Mouse (Mus musculus): Measurements from ENCODE around the gene Arrdc5.

Arrdc5 gene

GRCm38 (mm10) chr17:56300186-56300585, at the start of gene Arrdc5:
Arrdc5 (minus strand) TSS chr17:56300286.
- in situ Hi-C loops (cut with MseI, MboI) = no loop called here

GRCm38 (mm10) chr17:56348586-56348985, 48.5 kb upstream of the Arrdc5 start:
- in situ Hi-C loops (cut with MseI, MboI) = no loop called here

- in situ Hi-C loops (cut with MseI, MboI) = no loop called here
These were observed 48.0 kb upstream of the Arrdc5 start for GRCm38 (mm10) chr17:56348128-56348527.

GRCm38 (mm10) chr17:56345364-56345763, 45.3 kb upstream of the Arrdc5 start:
- in situ Hi-C loops (cut with MseI, MboI) = no loop called here

DNA sequence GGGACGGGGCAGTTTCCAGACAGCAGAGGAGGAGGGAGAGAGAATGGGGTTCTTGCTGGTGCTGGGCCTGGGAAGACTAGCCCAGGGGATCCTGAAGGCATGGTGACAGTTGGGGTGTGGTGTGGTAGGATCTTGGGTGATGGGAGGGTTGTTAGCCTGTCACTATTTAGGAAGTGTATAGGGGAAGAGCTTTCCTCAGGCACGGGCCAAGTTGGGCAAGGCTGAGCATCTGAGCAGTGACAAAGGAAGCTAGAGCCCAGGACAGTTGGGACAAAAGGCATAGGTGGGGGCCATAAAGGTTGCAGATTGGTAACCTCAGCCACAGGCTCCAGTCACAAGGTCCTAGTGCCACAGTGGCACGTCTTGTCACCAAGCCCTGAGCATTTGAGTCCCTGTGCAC, 43.4 kb upstream of the Arrdc5 start:
- in situ Hi-C loops (cut with MseI, MboI) = no loop called here

- in situ Hi-C loops (cut with MseI, MboI) = no loop called here
These were observed 40.6 kb upstream of the Arrdc5 start for GRCm38 (mm10) chr17:56340717-56341116.

GRCm38 (mm10) chr17:56338909-56339308, 38.8 kb upstream of the Arrdc5 start:
- in situ Hi-C loops (cut with MseI, MboI) = no loop called here

GRCm38 (mm10) chr17:56337791-56338190, 37.7 kb upstream of the Arrdc5 start:
- in situ Hi-C loops (cut with MseI, MboI) = no loop called here

GRCm38 (mm10) chr17:56337190-56337589, 37.1 kb upstream of the Arrdc5 start:
- in situ Hi-C loops (cut with MseI, MboI) = no loop called here

- in situ Hi-C loops (cut with MseI, MboI) = no loop called here
These were observed 32.9 kb upstream of the Arrdc5 start for GRCm38 (mm10) chr17:56332987-56333386.

GRCm38 (mm10) chr17:56331256-56331655, 31.2 kb upstream of the Arrdc5 start:
- in situ Hi-C loops (cut with MseI, MboI) = no loop called here

DNA sequence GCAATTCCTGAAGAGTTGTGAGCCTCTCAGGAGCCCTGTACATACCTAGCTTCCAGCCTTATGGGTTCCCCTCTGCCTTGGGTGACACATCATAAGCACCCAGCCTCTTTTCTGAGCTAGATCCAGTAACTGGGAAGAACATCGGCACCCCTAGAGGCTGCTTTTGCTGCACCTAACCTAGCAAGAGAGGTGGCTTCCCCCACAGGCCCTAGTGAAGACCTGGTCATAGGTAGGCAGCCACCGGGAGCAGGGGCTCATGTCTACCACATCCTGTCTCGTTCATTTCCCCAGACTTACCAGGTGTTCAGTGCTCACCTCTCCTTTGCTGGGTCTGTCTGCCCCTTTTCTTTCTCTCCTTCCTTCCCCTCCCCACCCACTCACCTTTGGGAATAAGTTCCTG, 30.3 kb upstream of the Arrdc5 start:
- in situ Hi-C loops (cut with MseI, MboI) = no loop called here

GRCm38 (mm10) chr17:56329267-56329666, 29.2 kb upstream of the Arrdc5 start:
- in situ Hi-C loops (cut with MseI, MboI) = no loop called here

DNA sequence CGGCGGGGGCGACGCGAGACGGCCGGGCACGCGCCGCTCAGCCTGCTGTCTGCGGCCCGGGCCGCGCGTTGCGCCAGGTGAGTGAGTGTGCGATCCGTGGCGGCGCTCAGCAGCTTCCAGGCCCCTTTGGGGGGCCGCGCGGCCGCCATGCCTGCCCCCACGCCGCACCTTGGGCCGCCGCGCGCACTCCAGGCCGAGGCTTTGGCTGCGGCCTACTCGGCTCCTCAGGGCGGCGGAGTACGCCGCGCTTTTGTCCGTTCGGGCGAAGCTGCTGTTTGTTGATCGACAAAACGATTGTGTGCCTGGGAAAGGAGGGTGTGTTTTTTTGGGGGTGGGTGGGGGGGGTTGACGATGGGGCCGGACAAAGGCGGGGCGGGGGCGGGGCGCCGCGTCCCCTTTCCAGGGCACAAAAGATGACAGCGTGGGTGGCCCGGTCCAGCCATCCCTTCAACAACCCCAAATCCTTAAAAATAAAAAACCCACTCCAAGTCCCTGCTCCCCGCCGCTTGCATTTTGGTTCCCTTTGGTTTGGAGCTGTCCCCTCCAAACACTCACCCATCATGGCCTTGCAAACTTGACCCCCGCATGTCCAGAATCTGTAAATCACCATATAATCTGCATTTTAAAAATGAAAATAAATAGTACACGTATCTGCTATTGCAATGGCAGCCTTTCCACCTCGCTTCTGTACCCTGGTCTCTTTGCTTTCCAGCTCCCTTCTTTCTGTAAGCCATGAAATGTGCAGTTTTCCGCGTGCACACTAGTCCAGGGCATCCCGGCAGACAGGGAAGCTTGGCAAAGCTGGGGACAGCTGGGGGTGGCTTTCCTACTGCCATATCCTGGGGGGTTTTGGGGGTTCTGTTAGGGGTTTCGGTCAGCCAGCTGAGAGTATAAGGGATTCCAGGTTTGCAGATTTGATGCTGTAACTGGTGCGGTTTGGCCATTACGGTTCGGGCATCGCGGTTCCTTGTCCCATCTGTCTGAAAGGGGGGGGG, 26.4 kb upstream of the Arrdc5 start:
- in situ Hi-C loops (cut with MseI, MboI) = no loop called here

GRCm38 (mm10) chr17:56325450-56326152, 25.5 kb upstream of the Arrdc5 start, which contains the start of gene Kdm4b:
Kdm4b (plus strand) TSS chr17:56326062.
- in situ Hi-C loops (cut with MseI, MboI) = no loop called here

GRCm38 (mm10) chr17:56324419-56324818, 24.3 kb upstream of the Arrdc5 start:
- in situ Hi-C loops (cut with MseI, MboI) = no loop called here

DNA sequence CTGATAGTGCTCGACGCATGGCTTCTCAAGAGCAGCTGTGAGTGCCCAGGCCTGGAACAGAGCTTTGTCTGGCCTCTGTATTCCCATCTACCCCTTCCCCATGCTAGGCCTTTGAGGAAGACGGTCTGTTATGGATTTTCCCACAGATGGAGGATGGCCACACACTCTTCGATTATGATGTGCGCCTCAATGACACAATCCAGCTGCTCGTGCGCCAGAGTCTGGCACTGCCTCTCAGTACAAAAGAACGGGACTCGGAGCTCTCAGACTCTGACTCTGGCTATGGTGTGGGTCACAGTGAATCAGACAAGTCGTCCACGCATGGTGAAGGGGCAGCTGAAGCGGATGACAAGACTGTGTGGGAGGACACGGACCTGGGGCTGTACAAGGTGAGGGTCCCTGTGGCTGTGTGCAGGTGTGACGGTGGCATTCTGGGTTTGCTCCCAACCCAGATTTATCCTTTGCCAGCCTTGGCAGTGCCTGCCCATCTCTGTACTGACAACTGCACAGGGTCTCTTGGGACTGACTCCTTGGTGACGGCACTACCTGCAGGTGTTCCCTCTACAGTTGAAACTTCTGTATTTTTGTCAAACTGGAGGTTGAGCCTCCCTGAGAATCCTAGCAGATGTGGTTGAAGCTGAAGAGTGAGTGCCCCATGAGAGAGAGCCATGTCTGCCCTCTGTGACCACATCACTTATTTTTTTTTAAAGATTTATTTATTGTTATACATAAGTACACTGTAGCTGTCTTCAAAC, 9.3 kb upstream of the Arrdc5 start:
- in situ Hi-C loops (cut with MseI, MboI) = no loop called here

- in situ Hi-C loops (cut with MseI, MboI) = no loop called here
These were observed 8.0 kb upstream of the Arrdc5 start for GRCm38 (mm10) chr17:56308088-56308487.

DNA sequence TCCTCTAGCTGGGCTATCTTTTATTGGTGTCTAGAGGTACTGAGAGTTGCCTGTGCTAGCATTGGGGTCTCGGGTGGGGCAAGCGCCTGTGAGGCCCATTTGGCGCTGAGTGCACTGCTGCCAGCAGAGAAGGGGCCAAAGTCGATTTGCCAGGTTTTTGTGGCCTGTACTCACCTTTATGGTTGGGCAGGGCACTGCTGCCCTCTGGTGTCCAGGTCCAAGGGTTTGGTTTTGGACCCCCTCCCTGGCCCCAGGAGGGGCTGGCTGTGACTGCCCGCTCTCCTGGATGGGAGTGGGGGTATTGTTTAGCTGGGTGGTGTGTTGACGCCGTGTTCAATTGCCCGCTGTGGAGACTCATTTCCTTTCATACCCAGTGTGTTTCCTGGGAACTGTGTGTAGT, 5.7 kb upstream of the Arrdc5 start:
- in situ Hi-C loops (cut with MseI, MboI) = no loop called here

DNA sequence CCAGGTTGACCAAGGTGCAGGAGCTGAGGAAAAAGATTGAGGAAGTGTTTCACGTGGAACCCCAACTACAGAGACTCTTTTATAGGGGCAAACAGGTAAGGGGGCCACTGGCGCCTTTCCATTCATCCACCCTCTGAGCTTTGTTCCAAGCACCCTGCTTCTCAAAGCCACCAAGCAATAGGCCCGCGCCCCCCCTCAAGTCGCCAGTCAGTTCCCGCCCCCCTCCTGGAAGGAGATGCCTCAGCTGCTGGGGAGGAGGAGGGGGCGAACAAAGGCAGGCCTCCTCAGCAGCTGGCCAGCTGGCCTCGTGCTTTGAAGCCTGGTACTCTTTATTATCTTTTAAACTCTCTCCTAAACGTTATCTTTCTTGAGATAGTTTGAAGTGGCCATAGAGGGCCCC, 5.1 kb upstream of the Arrdc5 start:
- in situ Hi-C loops (cut with MseI, MboI) = no loop called here

GRCm38 (mm10) chr17:56304718-56305117, 4.6 kb upstream of the Arrdc5 start:
- in situ Hi-C loops (cut with MseI, MboI) = no loop called here

Measured in mouse trophoblast stem cell (cell line).